Mouse (Mus musculus): ENCODE results near the gene Rgsl1.
"Not testable (repeated sequence)": the region's sequence is repeated elsewhere in the genome, so short reads cannot be mapped to it uniquely, and the experiment has no call there.

Gene Rgsl1

GRCm38 (mm10) chr1:153770776-153771167, 73.2 kb downstream of the Rgsl1 start:
- DNase-seq = no peak

GRCm38 (mm10) chr1:153769998-153770775, 73.8 kb downstream of the Rgsl1 start:
- no peak for DNase-seq

GRCm38 (mm10) chr1:153769571-153769970, 74.4 kb downstream of the Rgsl1 start:
- DNase-seq = not testable (repeated sequence)

GRCm38 (mm10) chr1:153768465-153768864, 75.5 kb downstream of the Rgsl1 start:
- DNase-seq = no peak

- DNase-seq = no peak
Observed at GRCm38 (mm10) chr1:153767281-153767680, 76.7 kb downstream of the Rgsl1 start.

GRCm38 (mm10) chr1:153766298-153766697, 77.6 kb downstream of the Rgsl1 start:
- no peak for DNase-seq

- DNase-seq = no peak
Observed at GRCm38 (mm10) chr1:153764136-153764535, 79.8 kb downstream of the Rgsl1 start.

GRCm38 (mm10) chr1:153753725-153754464, 90.0 kb downstream of the Rgsl1 start:
- DNase-seq = no peak

GRCm38 (mm10) chr1:153752521-153752920, 91.4 kb downstream of the Rgsl1 start:
- no peak for DNase-seq

- DNase-seq = peak; percentile 49 to 62
Observed at GRCm38 (mm10) chr1:153751763-153752301, 92.1 kb downstream of the Rgsl1 start.

GRCm38 (mm10) chr1:153750054-153750453, 93.9 kb downstream of the Rgsl1 start:
- DNase-seq = no peak

GRCm38 (mm10) chr1:153749211-153749801, 94.6 kb downstream of the Rgsl1 start, which contains the start of gene Rnasel:
Gene Rnasel, plus strand, starts transcription at chr1:153749426.
- DNase-seq = peak; percentile 75 to 85

GRCm38 (mm10) chr1:153748549-153748948, 95.4 kb downstream of the Rgsl1 start:
- peak; percentile 85 to 88 for DNase-seq

- no peak for DNase-seq
Observed at GRCm38 (mm10) chr1:153747861-153748530, 95.9 kb downstream of the Rgsl1 start.

GRCm38 (mm10) chr1:153746728-153747127, 97.2 kb downstream of the Rgsl1 start:
- peak; percentile 81 to 85 for DNase-seq

- DNase-seq = no peak
Observed at GRCm38 (mm10) chr1:153746119-153746670, 97.7 kb downstream of the Rgsl1 start.

GRCm38 (mm10) chr1:153742374-153743155, 101.4 kb downstream of the Rgsl1 start:
- DNase-seq = peak; percentile 93

GRCm38 (mm10) chr1:153741551-153742316, 102.2 kb downstream of the Rgsl1 start:
- DNase-seq = no peak

GRCm38 (mm10) chr1:153740775-153741400, 103.1 kb downstream of the Rgsl1 start:
- no peak for DNase-seq

- DNase-seq = peak; percentile 89 to 92
Observed at GRCm38 (mm10) chr1:153740145-153740544, 103.8 kb downstream of the Rgsl1 start, which contains the start of gene Rgs16. Gene Rgs16, plus strand, starts transcription at chr1:153740349.
